Mouse (Mus musculus) midbrain, embryonic 10.5 days (tissue): ENCODE measurements at regions not wholly inside any gene's neighbourhood (a gene's known extent, or its start where the extent isn't known, plus 50 kb on each side); places are given as distances from the start of the nearest gene placed in this dataset. TPM values are rescaled to one million over a fixed set of nuclear protein-coding genes. Genes with fewer than 3 reads are reported as not detected.

Experiments used
- DNase-seq: peaks from one replicate; pipeline ENCODE4 v3.0.0-alpha.2; 2017; ENCODE audit warnings: low spot score
- H3K27ac ChIP-seq: fragments of 300-500 bp; sonication (generic); replicated peaks from 2 replicates; pipeline ENCODE4 v1.5.1; 2016; ENCODE audit warnings: mild to moderate bottlenecking
- H3K27me3 ChIP-seq: fragments of 300-500 bp; sonication (generic); 2 replicates; pipeline ENCODE4 v1.6.1; 2016; ENCODE audit warnings: low read depth, mild to moderate bottlenecking; ENCODE audit not compliant: poor library complexity, severe bottlenecking
- H3K36me3 ChIP-seq: fragments of 300-500 bp; sonication (generic); 2 replicates; pipeline ENCODE4 v1.6.1; 2016; ENCODE audit warnings: mild to moderate bottlenecking, moderate library complexity
- H3K4me1 ChIP-seq: fragments of 300-500 bp; sonication (generic); 2 replicates; pipeline ENCODE4 v1.6.1; 2016
- H3K4me3 ChIP-seq: fragments of 300-500 bp; sonication (generic); 2 replicates; pipeline ENCODE4 v1.5.1; 2016; ENCODE audit warnings: mild to moderate bottlenecking, moderate library complexity
- H3K9me3 ChIP-seq: fragments of 300-500 bp; sonication (generic); replicated peaks from 2 replicates; pipeline ENCODE4 v1.6.1; 2016; ENCODE audit warnings: mild to moderate bottlenecking
- WGBS: fragments of 180-500 bp; shearing (Covaris S2); methylation state at CpG from one replicate; pipeline ENCODE4 v1.1.7; 2016; 5-methylcytosine and 5-hydroxymethylcytosine counted together
- microRNA-seq: library from miRNA; unstranded; fragments of <30 nt; microRNA quantifications from one replicate; pipeline ENCODE4, GENCODE M21; 2017

- WGBS: 90% methylated on average over 1 of the region's 1 CpGs
- no peaks in the 10 kb centered on the region for H3K36me3 ChIP-seq
- no peak overlapping the region for H3K27ac ChIP-seq
- no peak for DNase-seq
- H3K9me3 ChIP-seq: no peaks in the 10 kb centered on the region
- H3K4me3 ChIP-seq: no peak overlapping the region
- H3K27me3 ChIP-seq: no peaks in the 10 kb centered on the region
- H3K4me1 ChIP-seq: no peaks in the 10 kb centered on the region
Measured at GRCm38 (mm10) chr1:67789371-67789770, 666.5 kb downstream of the Cps1 start.

- no peaks in the 10 kb centered on the region for H3K27me3 ChIP-seq
- H3K4me3 ChIP-seq: no peak overlapping the region
- no peaks in the 10 kb centered on the region for H3K36me3 ChIP-seq
- H3K9me3 ChIP-seq: no peaks in the 10 kb centered on the region
- WGBS: 68% methylated on average over 2 of the region's 2 CpGs
- H3K27ac ChIP-seq: no peak overlapping the region
- no peaks in the 10 kb centered on the region for H3K4me1 ChIP-seq
- DNase-seq: no peak
Measured at GRCm38 (mm10) chr1:67795066-67795465, 672.2 kb downstream of the Cps1 start.

- no peak for DNase-seq
- Histone ChIP-seq H3K36me3 (no peaks in the 10 kb centered on the region), H3K9me3 (no peaks in the 10 kb centered on the region), H3K4me1 (no peaks in the 10 kb centered on the region), H3K4me3 (no peak overlapping the region), H3K27me3 (no peaks in the 10 kb centered on the region), H3K27ac (no peak overlapping the region)
- WGBS: 86% methylated on average over 1 of the region's 1 CpGs
Measured at GRCm38 (mm10) chr1:67795478-67795877, 672.7 kb downstream of the Cps1 start.

GRCm38 (mm10) chr1:67803292-67803691, 680.5 kb downstream of the Cps1 start:
- Histone ChIP-seq H3K27me3 (no peaks in the 10 kb centered on the region), H3K27ac (no peak overlapping the region), H3K4me1 (no peaks in the 10 kb centered on the region; the same call in 1 of the 2 replicates), H3K4me3 (no peak overlapping the region), H3K9me3 (no peaks in the 10 kb centered on the region), H3K36me3 (no peaks in the 10 kb centered on the region)
- WGBS: 82% methylated on average over 3 of the region's 3 CpGs
- DNase-seq: no peak

- H3K4me3 ChIP-seq: no peak overlapping the region
- H3K27me3 ChIP-seq: no peaks in the 10 kb centered on the region
- DNase-seq: no peak
- no peaks in the 10 kb centered on the region for H3K9me3 ChIP-seq
- H3K27ac ChIP-seq: no peak overlapping the region
- no peaks in the 10 kb centered on the region for H3K4me1 ChIP-seq
- no peaks in the 10 kb centered on the region for H3K36me3 ChIP-seq
- 75% methylated on average over 3 of the region's 3 CpGs for WGBS
Measured at GRCm38 (mm10) chr1:67820092-67820491, 697.3 kb downstream of the Cps1 start.

- 60% methylated on average over 1 of the region's 1 CpGs for WGBS
- Histone ChIP-seq H3K27me3 (no peaks in the 10 kb centered on the region), H3K9me3 (no peaks in the 10 kb centered on the region), H3K4me3 (no peak overlapping the region), H3K27ac (no peak overlapping the region), H3K4me1 (no peaks in the 10 kb centered on the region), H3K36me3 (no peaks in the 10 kb centered on the region)
- no peak for DNase-seq
Measured at GRCm38 (mm10) chr1:67848006-67848405, 725.2 kb downstream of the Cps1 start.

- WGBS: 16% methylated on average over 2 of the region's 2 CpGs
- H3K4me3 ChIP-seq: no peak overlapping the region
- H3K36me3 ChIP-seq: no peaks in the 10 kb centered on the region
- no peaks in the 10 kb centered on the region for H3K9me3 ChIP-seq
- DNase-seq: no peak
- no peaks in the 10 kb centered on the region for H3K27me3 ChIP-seq
- peak overlapping the region; percentile 53 for H3K27ac ChIP-seq
- H3K4me1 ChIP-seq: peaks cover 12% of the 10 kb centered on the region
Measured at GRCm38 (mm10) chr1:67893510-67893909, 770.7 kb downstream of the Cps1 start.

- WGBS: 91% methylated on average over 1 of the region's 1 CpGs
- Histone ChIP-seq H3K4me1 (peaks cover 12% of the 10 kb centered on the region), H3K27me3 (no peaks in the 10 kb centered on the region), H3K4me3 (no peak overlapping the region), H3K27ac (no peak overlapping the region), H3K9me3 (no peaks in the 10 kb centered on the region), H3K36me3 (no peaks in the 10 kb centered on the region)
- DNase-seq: no peak
Measured at GRCm38 (mm10) chr1:67894749-67895293, 772.0 kb downstream of the Cps1 start.

GRCm38 (mm10) chr1:67935762-67936500, 813.1 kb downstream of the Cps1 start:
- peak overlapping the region; percentile 67 for H3K27ac ChIP-seq

GRCm38 (mm10) chr1:67981386-67981785, 858.6 kb downstream of the Cps1 start:
- no peaks in the 10 kb centered on the region for H3K4me1 ChIP-seq
- H3K9me3 ChIP-seq: no peaks in the 10 kb centered on the region
- WGBS: 91% methylated on average over 4 of the region's 4 CpGs
- H3K27ac ChIP-seq: no peak overlapping the region
- H3K36me3 ChIP-seq: no peaks in the 10 kb centered on the region
- H3K27me3 ChIP-seq: no peaks in the 10 kb centered on the region
- no peak for DNase-seq
- no peak overlapping the region for H3K4me3 ChIP-seq

More at GRCm38 (mm10) chr1:67935762-67936500, 813.1 kb downstream of the Cps1 start:
- H3K27me3 ChIP-seq: no peaks in the 10 kb centered on the region
- peaks cover 4% of the 10 kb centered on the region; the same call in 1 of the 2 replicates for H3K4me1 ChIP-seq
- H3K9me3 ChIP-seq: no peaks in the 10 kb centered on the region
- WGBS: 61% methylated on average over 3 of the region's 3 CpGs
- H3K36me3 ChIP-seq: no peaks in the 10 kb centered on the region
- DNase-seq: no peak
- no peak overlapping the region for H3K4me3 ChIP-seq

Small RNA genes lying in the stretch of these regions (microRNA-seq; reads per million reads assigned to microRNA genes)
- not detected for gene Gm23189
